Mouse (Mus musculus): Measurements from ENCODE around the gene Enpp6.

GRCm38 (mm10) chr8:47048584-47048983 is 61.9 kb downstream of the Enpp6 start:
- TF ChIP-seq CTCF (conservative IDR thresholded peaks at IDR 0.05; ENCODE audit: low read length) (no peak), NANOG (IDR thresholded peaks at IDR 0.05; ENCODE audit: borderline replicate concordance, low read length) (no peak), POU5F1 (IDR thresholded peaks at IDR 0.05; ENCODE audit: borderline replicate concordance, low read length) (no peak)
